Mouse (Mus musculus) G1E (cell line): ENCODE data around the gene Rhog. TPM values are rescaled to one million over a fixed set of nuclear protein-coding genes. Genes with fewer than 3 reads are reported as not detected.
"Not testable (repeated sequence)": the region's sequence is repeated elsewhere in the genome, so short reads cannot be mapped to it uniquely, and the experiment has no call there.

ENCODE experiments used
- ATAC-seq: 2 replicates; pipeline ENCODE4 v1.8.0; 2016; ENCODE audit warnings: mild to moderate bottlenecking; ENCODE audit not compliant: insufficient number of reproducible peaks, poor library complexity, low FRiP score, severe bottlenecking; ENCODE audit errors: extremely low read depth
- DNase-seq: peaks from one replicate; pipeline ENCODE4 v3.0.0; 2012; ENCODE audit warnings: low spot score
- H3K27me3 ChIP-seq: 2 replicates; pipeline ENCODE4 v1.6.1; 2012; ENCODE audit warnings: mild to moderate bottlenecking, low read length, inconsistent platforms; ENCODE audit not compliant: insufficient read depth
- H3K36me3 ChIP-seq: replicated peaks from 2 replicates; pipeline ENCODE3; 2012; ENCODE audit warnings: mild to moderate bottlenecking, inconsistent platforms
- H3K4me1 ChIP-seq: 2 replicates; pipeline ENCODE4 v1.6.1; 2012; ENCODE audit warnings: low read depth, low read length, inconsistent platforms, mixed read lengths; ENCODE audit not compliant: insufficient read depth
- H3K4me3 ChIP-seq: 2 replicates; pipeline ENCODE4 v1.5.1; 2012; ENCODE audit warnings: low read depth, mild to moderate bottlenecking, inconsistent platforms, low read length, moderate library complexity, mixed read lengths
- H3K9me3 ChIP-seq: replicated peaks from 2 replicates; pipeline ENCODE4 v1.6.1; 2012; ENCODE audit warnings: inconsistent platforms
- CTCF ChIP-seq: IDR thresholded peaks from 2 replicates; pipeline ENCODE4 v1.5.1; 2012; ENCODE audit warnings: low read depth, low read length, inconsistent platforms, mixed read lengths
- GATA1 ChIP-seq: IDR thresholded peaks from 2 replicates; pipeline ENCODE4 v1.6.1; 2012; ENCODE audit warnings: borderline replicate concordance, low read length, inconsistent platforms, mixed read lengths
- GATA2 ChIP-seq: IDR thresholded peaks from 2 replicates; pipeline ENCODE4 v1.6.1; 2012; ENCODE audit warnings: low read depth, low read length, inconsistent platforms, borderline replicate concordance
- POLR2AphosphoS5 ChIP-seq: IDR thresholded peaks from 2 replicates; pipeline ENCODE4 v1.6.1; 2012; ENCODE audit warnings: low read depth, low read length, inconsistent platforms; ENCODE audit not compliant: insufficient replicate concordance
- TAL1 ChIP-seq: conservative IDR thresholded peaks from 2 replicates; pipeline ENCODE4 v1.6.1; 2012; ENCODE audit warnings: low read depth, low read length, inconsistent platforms, mixed read lengths
- polyA plus RNA-seq: library from polyadenylated mRNA; stranded (reverse); fragments of >175 nt; gene quantifications from 2 replicates; pipeline ENCODE4 v1.2.3, GENCODE M21; 2012
- total RNA-seq, 2 experiments: library from RNA; stranded (forward) in 1 of 2; stranded (reverse) in 1 of 2; fragments of 200-1000 nt in 1 of 2; fragments of >200 nt in 1 of 2; fragmentation: Nextera tagmentation in 1 of 2; gene quantifications; 2 replicates each; pipeline ENCODE4 v1.2.3; 2014 to 2017

Rhog gene
- total and polyA plus RNA-seq, 3 experiments = 68.5 to 241 (median 212) TPM

GRCm38 (mm10) chr7:102266401-102267042, 10.7 kb upstream of the Rhog start:
- Histone ChIP-seq H3K9me3 (no peaks in the 10 kb centered on the region), H3K4me3 (peak overlapping the region; percentile 91), H3K4me1 (peaks cover 42% of the 10 kb centered on the region), H3K27me3 (no peaks in the 10 kb centered on the region), H3K36me3 (peaks cover 12% of the 10 kb centered on the region)
- peak; percentile 56 for DNase-seq
- peak; percentile 66 for ATAC-seq
- TF ChIP-seq GATA2 (no peak), GATA1 (no peak), CTCF (no peak), POLR2AphosphoS5 (no peak), TAL1 (no peak)

DNA sequence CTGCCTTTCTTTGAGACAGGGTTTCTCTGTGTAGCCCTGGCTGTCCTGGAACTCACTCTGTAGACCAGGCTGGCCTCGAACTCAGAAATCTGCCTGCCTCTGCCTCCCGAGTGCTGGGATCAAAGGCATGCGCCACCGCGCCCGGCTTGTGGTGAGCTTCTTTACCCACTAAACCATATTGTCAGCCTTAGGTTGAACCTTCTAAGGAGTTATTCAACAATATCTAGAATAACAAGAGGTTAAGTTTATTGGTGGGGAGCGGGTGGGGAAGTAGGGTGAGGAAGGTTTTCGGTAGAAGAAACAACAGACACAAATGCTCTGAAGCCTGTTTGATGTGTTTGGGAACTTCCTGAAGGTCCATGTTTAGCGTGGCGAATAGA, 10.2 kb upstream of the Rhog start:
- Histone ChIP-seq H3K4me3 (peak overlapping the region; percentile 91; the same call in 1 of the 2 replicates), H3K4me1 (peaks cover 39% of the 10 kb centered on the region)
- not testable (repeated sequence) for H3K27me3 ChIP-seq, H3K9me3 ChIP-seq, H3K36me3 ChIP-seq, DNase-seq, ATAC-seq

GRCm38 (mm10) chr7:102263020-102263419, 7.2 kb upstream of the Rhog start:
- TF ChIP-seq GATA2 = no peak
- TF ChIP-seq POLR2AphosphoS5 = no peak
- no peak for TF ChIP-seq GATA1
- TF ChIP-seq TAL1 = no peak
- TF ChIP-seq CTCF = no peak
- Histone ChIP-seq H3K4me3 (no peak overlapping the region), H3K9me3 (no peaks in the 10 kb centered on the region), H3K27me3 (no peaks in the 10 kb centered on the region), H3K36me3 (no peaks in the 10 kb centered on the region), H3K4me1 (peaks cover 19% of the 10 kb centered on the region)
- DNase-seq (no peak), ATAC-seq (no peak)

GRCm38 (mm10) chr7:102260518-102260917, 4.7 kb upstream of the Rhog start:
- no peak for TF ChIP-seq POLR2AphosphoS5
- no peak for TF ChIP-seq GATA2
- no peak for TF ChIP-seq GATA1
- no peak for TF ChIP-seq CTCF
- TF ChIP-seq TAL1 = no peak
- DNase-seq = no peak
- no peaks in the 10 kb centered on the region for H3K27me3 ChIP-seq

DNA sequence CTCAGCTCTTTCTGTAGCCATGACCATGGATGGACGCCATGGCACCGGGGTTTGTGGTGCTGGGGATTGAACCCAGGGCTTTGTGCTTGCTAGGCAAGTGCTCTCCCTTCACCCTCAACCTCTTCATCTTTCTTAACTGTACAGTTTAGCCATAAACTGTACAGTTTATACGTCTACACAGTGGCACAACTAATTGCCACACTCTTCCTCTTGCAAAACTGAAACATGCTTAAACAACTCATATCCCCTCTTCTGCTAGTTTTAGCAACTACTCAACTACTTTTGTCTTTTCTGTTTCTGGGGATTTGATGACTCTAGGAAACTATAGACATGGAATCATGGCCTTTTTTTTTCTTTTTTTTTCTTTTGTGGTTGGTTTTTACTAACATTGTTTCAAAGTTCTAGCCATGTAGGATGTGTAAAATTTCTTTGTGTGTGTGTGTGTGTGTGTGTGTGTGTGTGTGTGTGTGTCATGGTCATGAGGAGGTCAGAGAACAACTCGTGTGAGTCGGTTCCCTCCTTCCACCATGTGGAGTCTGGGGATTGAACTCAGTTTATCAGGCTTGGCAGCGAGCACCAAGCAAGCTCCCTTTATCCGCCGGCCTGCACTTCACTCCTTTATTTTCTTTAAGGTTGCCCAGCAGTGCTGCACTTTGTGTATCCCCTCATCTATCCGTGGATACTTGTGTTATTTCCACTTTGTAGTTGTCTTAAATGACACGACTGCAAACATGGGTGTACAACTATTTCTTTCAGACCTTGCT, 4.0 kb upstream of the Rhog start:
- no peaks in the 10 kb centered on the region for H3K36me3 ChIP-seq
- no peak overlapping the region for H3K4me3 ChIP-seq
- peaks cover 13% of the 10 kb centered on the region for H3K4me1 ChIP-seq
- no peaks in the 10 kb centered on the region for H3K27me3 ChIP-seq
- ATAC-seq (no peak), DNase-seq (no peak)
- no peaks in the 10 kb centered on the region for H3K9me3 ChIP-seq
- TF ChIP-seq TAL1 (no peak), GATA1 (no peak), CTCF (no peak), GATA2 (no peak), POLR2AphosphoS5 (no peak)

More at GRCm38 (mm10) chr7:102260518-102260917, 4.7 kb upstream of the Rhog start:
- no peaks in the 10 kb centered on the region for H3K9me3 ChIP-seq
- no peak for ATAC-seq
- H3K36me3 ChIP-seq = no peaks in the 10 kb centered on the region
- no peak overlapping the region for H3K4me3 ChIP-seq
- peaks cover 8% of the 10 kb centered on the region for H3K4me1 ChIP-seq

GRCm38 (mm10) chr7:102258753-102259152, 2.9 kb upstream of the Rhog start:
- Histone ChIP-seq H3K27me3 (no peaks in the 10 kb centered on the region), H3K36me3 (no peaks in the 10 kb centered on the region), H3K4me1 (peaks cover 19% of the 10 kb centered on the region), H3K4me3 (no peak overlapping the region), H3K9me3 (no peaks in the 10 kb centered on the region)
- TF ChIP-seq TAL1 (no peak), POLR2AphosphoS5 (no peak), GATA2 (no peak), GATA1 (no peak), CTCF (no peak)
- DNase-seq = no peak
- no peak for ATAC-seq

GRCm38 (mm10) chr7:102258189-102258588, 2.3 kb upstream of the Rhog start:
- H3K4me3 ChIP-seq = no peak overlapping the region
- H3K27me3 ChIP-seq = no peaks in the 10 kb centered on the region
- peak; percentile 32 for TF ChIP-seq CTCF
- TF ChIP-seq GATA1 = no peak
- TF ChIP-seq TAL1 = no peak
- ATAC-seq = 0 out of 2 replicates have a peak, but pooled peaks have one; percentile 22
- no peaks in the 10 kb centered on the region for H3K9me3 ChIP-seq
- H3K36me3 ChIP-seq = no peaks in the 10 kb centered on the region
- DNase-seq = no peak
- peaks cover 24% of the 10 kb centered on the region for H3K4me1 ChIP-seq
